Mouse (Mus musculus) small intestine, adult 2 months (tissue): ENCODE data around the gene Haus6.

Source experiments
- CTCF ChIP-seq: fragments of 200-500 bp; IDR thresholded peaks from 2 replicates; pipeline ENCODE4 v1.5.1; 2012; ENCODE audit warnings: low read depth, mild to moderate bottlenecking, control low read depth, inconsistent platforms, low read length, moderate library complexity, mixed read lengths; ENCODE audit not compliant: insufficient replicate concordance, insufficient read length; ENCODE audit errors: extremely low read depth
- POLR2A ChIP-seq: fragments of 200-500 bp; IDR thresholded peaks from 2 replicates; pipeline ENCODE4 v1.6.1; 2012; ENCODE audit warnings: low read depth, mild to moderate bottlenecking, control low read depth, inconsistent platforms, low read length, moderate library complexity

DNA sequence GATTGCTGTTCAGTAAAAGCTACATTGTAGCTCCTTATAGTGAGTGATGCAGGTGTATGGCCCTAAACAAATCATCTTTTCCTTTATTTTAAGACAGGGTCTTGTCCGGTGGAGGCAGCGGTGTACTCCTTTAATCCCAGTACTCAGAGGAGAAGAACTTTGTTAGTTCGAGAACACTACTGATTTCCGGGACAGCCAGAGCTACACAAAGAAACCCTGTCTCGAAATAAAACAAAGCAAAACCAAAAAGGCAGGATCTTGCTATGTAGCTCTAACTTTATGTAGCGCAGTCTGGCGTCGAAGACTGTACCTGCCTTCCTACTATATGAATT is 400 bp upstream of the Haus6 start:
- TF ChIP-seq CTCF (no peak), POLR2A (no peak)
